Mouse (Mus musculus): ENCODE measurements around the gene Mnt.
A peak's percentile ranks its signal among the peaks of the same experiment; 100 is the strongest.

The Mnt gene

GRCm38 (mm10) chr11:74830256-74831161 is at the start of gene Mnt:
Gene Mnt (plus strand): TSS chr11:74830920.
- DNase-seq (ENCODE audit: low spot score): peak; percentile 97

GRCm38 (mm10) chr11:74792874-74793273 is 37.8 kb upstream of the Mnt start:
- no peak for DNase-seq (ENCODE audit: low spot score)

GRCm38 (mm10) chr11:74800658-74801057 is 30.1 kb upstream of the Mnt start:
- no peak for DNase-seq (ENCODE audit: low spot score)

GRCm38 (mm10) chr11:74804081-74804627 is 26.6 kb upstream of the Mnt start:
- DNase-seq (ENCODE audit: low spot score): no peak

DNA sequence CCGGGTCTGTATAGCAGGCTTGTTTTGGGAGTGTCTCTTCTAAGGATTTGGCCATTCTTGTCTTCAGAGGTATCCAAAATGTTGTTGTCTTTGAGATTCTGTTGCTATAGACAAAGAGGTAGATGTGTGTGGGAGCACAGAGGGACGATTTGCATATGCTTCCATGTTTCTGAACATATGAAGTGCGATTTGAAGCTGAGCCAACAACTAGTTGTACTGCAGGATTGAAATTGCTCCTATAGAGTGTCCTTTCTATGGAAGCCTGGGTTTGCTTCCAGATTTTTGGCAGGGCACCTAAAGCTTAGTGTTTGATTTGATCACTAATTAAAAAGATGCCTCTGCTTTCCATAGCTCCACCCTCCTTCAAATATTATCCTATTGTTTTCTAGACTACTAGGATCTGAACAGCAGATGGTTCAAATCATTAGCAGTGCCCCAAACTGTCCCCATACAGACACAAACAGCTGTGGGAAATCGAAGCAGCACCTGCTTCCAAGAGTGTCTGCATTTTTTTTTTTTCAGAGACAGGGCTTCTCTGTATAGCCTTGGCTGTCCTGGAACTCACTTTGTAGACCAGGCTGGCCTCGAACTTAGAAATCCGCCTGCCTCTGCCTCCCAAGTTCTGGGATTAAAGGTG is 23.4 kb upstream of the Mnt start:
- no peak for DNase-seq (ENCODE audit: low spot score)

GRCm38 (mm10) chr11:74808251-74808853 is 22.4 kb upstream of the Mnt start:
- DNase-seq (ENCODE audit: low spot score): no peak

- DNase-seq (ENCODE audit: low spot score): no peak
Observed at GRCm38 (mm10) chr11:74810134-74810533, 20.6 kb upstream of the Mnt start.

DNA sequence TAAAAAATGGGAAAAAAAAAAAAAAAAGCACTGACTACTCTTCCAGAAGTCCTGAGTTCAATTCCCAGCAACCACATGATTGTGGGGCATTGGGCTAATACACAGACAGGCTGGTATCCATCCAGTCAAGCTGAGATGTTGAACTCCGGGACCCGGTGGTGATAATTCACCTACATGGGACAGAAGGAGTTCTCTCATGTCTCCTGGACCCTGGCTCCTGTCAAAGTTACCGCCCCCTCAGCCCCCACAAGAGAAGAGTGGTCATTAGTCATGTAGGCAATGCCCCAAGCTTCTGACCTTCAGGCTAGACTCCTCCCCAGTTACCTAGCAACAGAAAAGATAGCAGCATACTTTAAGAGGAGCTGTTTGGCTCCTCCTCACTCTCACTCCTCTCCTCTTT is 19.7 kb upstream of the Mnt start:
- DNase-seq (ENCODE audit: low spot score): peak; percentile 28

DNA sequence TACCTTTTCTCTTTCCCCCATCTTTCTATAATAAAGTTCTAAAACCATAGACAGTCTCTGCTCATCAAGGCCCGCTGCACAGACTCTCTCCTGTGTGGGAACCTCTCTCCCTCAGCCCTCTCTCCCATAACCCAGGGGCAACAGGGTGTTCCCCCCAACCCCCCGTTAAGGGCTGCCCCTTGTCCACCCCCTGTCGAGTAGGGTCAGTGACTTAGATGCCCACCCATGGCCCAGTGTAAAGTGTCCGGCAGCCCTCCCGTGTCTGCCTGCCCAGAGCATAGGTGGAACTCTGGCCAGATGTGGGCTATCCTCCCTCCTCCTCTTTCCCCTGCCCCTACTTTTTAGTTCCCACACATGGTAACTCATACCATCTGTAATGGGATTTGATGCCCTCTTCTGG is 19.2 kb upstream of the Mnt start:
- DNase-seq (ENCODE audit: low spot score): no peak

DNA sequence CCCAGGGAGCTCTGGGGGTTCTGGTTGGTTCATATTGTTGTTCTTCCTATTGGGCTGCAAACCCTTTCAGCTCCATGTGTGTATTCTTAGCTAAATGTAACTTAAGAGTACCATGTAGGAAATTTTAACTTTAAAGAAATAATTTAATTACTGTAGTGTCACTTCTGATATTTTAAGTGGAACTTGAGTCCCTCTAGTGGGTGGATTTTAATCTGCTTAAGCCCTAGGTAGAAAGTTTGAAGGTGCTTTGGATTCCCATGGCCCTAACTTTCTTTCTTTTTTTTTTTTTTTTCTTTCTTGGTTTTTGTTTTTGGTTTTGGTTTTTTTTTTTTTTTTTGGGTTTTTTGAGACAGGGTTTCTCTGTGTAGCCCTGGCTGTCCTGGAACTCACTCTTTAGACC is 14.9 kb upstream of the Mnt start:
- DNase-seq (ENCODE audit: low spot score): no peak

DNA sequence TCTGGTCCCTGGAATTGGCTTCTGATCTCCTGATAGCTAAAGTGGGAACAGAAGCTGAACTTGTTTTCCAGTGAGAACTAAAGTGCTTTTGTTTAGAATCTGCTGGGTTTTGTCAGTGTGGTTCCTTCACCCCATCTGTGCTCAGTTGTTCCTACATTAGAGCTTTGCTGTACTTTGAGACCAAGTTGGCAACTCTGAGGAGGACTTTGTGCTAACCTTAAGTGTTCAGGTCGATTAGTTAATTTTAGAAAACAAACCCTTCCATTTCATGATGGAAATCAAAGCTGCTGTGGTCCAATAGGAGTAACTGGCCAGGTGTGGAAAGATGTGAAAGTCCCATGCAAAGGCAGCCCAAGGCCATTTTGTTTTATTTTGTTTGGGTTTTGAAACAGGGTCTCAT is 9.8 kb upstream of the Mnt start:
- DNase-seq (ENCODE audit: low spot score): no peak

DNA sequence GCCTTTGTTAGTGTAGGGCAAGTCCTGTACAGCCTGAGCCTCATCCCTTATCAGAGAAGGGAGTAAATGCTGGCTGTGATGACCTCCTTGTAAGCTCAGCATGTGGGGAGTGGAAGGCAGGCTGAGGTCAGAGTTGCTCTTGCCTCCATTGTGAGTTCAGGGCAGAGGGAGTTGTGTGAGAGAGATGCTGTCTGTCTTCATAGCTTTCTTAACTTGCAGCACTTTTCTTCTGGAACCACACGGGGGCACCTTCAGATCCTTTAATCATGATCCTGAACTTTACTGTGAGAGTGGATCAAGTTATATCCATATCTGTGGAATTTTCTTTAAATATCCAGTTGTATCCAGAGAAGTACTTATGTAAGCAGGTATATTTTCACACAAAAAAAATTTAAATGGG is 9.3 kb upstream of the Mnt start:
- peak; percentile 23 for DNase-seq (ENCODE audit: low spot score)

- no peak for DNase-seq (ENCODE audit: low spot score)
Observed at GRCm38 (mm10) chr11:74822746-74823440, 7.8 kb upstream of the Mnt start.

GRCm38 (mm10) chr11:74826151-74826550 is 4.6 kb upstream of the Mnt start:
- DNase-seq (ENCODE audit: low spot score): no peak

- DNase-seq (ENCODE audit: low spot score): no peak
Observed at GRCm38 (mm10) chr11:74826702-74827101, 4.0 kb upstream of the Mnt start.

GRCm38 (mm10) chr11:74827791-74828403 is 2.8 kb upstream of the Mnt start:
- no peak for DNase-seq (ENCODE audit: low spot score)

DNA sequence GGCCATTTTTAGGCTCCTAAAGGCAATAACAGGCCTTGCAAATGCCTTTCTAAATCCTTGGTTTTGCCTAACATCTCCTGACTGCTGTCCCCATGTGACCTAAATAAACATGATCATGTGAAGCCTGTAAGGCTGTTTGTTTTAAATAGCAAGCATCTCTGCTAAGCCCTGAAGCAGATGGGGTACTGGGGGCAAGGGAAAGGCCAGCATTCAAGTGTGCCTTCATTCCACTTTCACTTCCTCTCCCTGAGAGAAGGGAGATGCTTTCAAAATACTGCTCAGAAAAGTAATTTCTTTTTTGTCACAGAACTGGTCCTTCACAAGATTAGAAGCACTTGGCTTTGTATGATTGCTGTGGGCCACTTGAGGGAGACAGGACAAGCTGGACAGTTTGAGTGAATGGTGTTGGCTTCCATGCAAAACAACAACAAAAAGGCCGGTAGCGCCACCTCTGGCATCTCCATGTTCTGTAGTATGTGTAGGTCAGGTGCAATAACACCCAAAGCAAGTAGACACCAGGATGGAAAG is 2.3 kb upstream of the Mnt start:
- DNase-seq (ENCODE audit: low spot score): no peak

GRCm38 (mm10) chr11:74828965-74829550 is 1.7 kb upstream of the Mnt start:
- DNase-seq (ENCODE audit: low spot score): no peak

DNA sequence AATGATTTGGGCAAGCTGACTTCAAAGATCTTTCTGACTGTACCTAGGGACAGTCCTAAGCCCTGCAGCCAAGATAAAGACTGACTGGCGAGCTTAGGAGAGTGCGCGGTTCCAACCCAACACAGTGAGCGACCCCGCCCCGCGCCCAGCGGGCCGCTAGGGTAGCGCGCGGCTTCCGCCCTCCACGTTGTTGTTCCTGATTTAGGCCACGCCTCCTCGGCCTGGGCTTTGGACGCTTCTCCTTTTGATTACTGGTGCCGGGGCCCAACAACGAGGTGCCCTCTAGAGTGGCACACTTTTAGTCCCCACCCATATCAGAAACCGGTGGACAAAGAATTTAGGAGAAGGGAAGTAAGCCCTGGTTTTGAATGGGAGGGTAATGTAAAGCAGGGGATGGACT is 908 bp upstream of the Mnt start:
- DNase-seq (ENCODE audit: low spot score): peak; percentile 92

GRCm38 (mm10) chr11:74831191-74831605 is 478 bp downstream of the Mnt start:
- peak; percentile 75 for DNase-seq (ENCODE audit: low spot score)
